Mouse (Mus musculus) heart, embryonic 12.5 days (tissue): Measurements from ENCODE around the gene Yipf4. TPM values are rescaled to one million over a fixed set of nuclear protein-coding genes. Genes with fewer than 3 reads are reported as not detected.
"Not testable (repeated sequence)": the region's sequence is repeated elsewhere in the genome, so short reads cannot be mapped to it uniquely, and the experiment has no call there.

Experiments
- ATAC-seq: fragments of 200-750 bp; cut with Nextera tagmentation; 2 replicates; pipeline ENCODE4 v1.8.0; 2017; ENCODE audit warnings: moderate TSS enrichment, moderate library complexity; ENCODE audit not compliant: insufficient number of reproducible peaks, low FRiP score
- H3K27ac ChIP-seq: fragments of 300-500 bp; sonication (generic); 2 replicates; pipeline ENCODE4 v1.5.1; 2016; ENCODE audit warnings: mild to moderate bottlenecking, moderate library complexity; ENCODE audit not compliant: poor library complexity, severe bottlenecking
- H3K27me3 ChIP-seq: fragments of 300-500 bp; sonication (generic); replicated peaks from 2 replicates; pipeline ENCODE4 v1.6.1; 2016; ENCODE audit warnings: mild to moderate bottlenecking, moderate library complexity
- H3K36me3 ChIP-seq: fragments of 300-500 bp; sonication (generic); 2 replicates; pipeline ENCODE4 v1.6.1; 2016; ENCODE audit warnings: mild to moderate bottlenecking, moderate library complexity
- H3K4me1 ChIP-seq: fragments of 300-500 bp; sonication (generic); replicated peaks from 2 replicates; pipeline ENCODE4 v1.6.1; 2016; ENCODE audit warnings: mild to moderate bottlenecking
- H3K4me2 ChIP-seq: fragments of 300-500 bp; sonication (generic); 2 replicates; pipeline ENCODE4 v1.6.1; 2016; ENCODE audit warnings: mild to moderate bottlenecking, moderate library complexity
- H3K4me3 ChIP-seq: fragments of 300-500 bp; sonication (generic); 2 replicates; pipeline ENCODE4 v1.5.1; 2016; ENCODE audit warnings: mild to moderate bottlenecking
- H3K9ac ChIP-seq: fragments of 300-500 bp; sonication (generic); 2 replicates; pipeline ENCODE4 v1.6.1; 2016; ENCODE audit warnings: mild to moderate bottlenecking, moderate library complexity
- H3K9me3 ChIP-seq: fragments of 300-500 bp; sonication (generic); replicated peaks from 2 replicates; pipeline ENCODE4 v1.6.1; 2016; ENCODE audit warnings: mild to moderate bottlenecking, moderate library complexity
- WGBS: fragments of 180-500 bp; shearing (Covaris S2); methylation state at CpG from one replicate; pipeline ENCODE4 v1.1.7; 2016; 5-methylcytosine and 5-hydroxymethylcytosine counted together
- polyA plus RNA-seq: library from polyadenylated mRNA; unstranded; fragments of >200 nt; fragmentation: Nextera tagmentation; extraction: Ambion mirVana; gene quantifications from 2 replicates; pipeline ENCODE4 v1.2.1, GENCODE M21; 2016

Yipf4 gene
- polyA plus RNA-seq, 1 experiment from 2014 or later, result 64.7 TPM

DNA sequence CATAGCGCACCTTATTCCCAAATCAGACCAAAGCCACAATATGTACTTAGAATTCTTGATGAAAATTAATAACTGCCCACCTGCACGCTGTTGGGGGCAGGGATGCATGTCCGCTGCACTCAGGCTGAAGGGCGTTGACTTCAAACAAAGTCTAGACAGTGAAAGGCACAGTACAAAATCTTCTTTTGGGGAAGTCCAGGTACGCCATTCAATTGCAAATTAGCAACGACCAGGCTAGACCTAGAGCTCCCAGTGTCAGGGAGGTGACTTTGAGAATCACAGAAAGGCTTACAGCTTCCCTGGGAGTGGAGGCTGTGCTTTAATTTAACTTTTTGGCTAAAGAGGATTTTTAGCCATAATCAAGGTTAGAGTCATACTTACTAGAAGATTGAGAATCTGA is 19.2 kb upstream of the Yipf4 start:
- H3K27me3 ChIP-seq, H3K27ac ChIP-seq, H3K4me2 ChIP-seq, H3K9me3 ChIP-seq, H3K9ac ChIP-seq, H3K36me3 ChIP-seq, ATAC-seq, H3K4me3 ChIP-seq, H3K4me1 ChIP-seq: not testable (repeated sequence)
- 76% methylated on average over 6 of the region's 6 CpGs for WGBS

DNA sequence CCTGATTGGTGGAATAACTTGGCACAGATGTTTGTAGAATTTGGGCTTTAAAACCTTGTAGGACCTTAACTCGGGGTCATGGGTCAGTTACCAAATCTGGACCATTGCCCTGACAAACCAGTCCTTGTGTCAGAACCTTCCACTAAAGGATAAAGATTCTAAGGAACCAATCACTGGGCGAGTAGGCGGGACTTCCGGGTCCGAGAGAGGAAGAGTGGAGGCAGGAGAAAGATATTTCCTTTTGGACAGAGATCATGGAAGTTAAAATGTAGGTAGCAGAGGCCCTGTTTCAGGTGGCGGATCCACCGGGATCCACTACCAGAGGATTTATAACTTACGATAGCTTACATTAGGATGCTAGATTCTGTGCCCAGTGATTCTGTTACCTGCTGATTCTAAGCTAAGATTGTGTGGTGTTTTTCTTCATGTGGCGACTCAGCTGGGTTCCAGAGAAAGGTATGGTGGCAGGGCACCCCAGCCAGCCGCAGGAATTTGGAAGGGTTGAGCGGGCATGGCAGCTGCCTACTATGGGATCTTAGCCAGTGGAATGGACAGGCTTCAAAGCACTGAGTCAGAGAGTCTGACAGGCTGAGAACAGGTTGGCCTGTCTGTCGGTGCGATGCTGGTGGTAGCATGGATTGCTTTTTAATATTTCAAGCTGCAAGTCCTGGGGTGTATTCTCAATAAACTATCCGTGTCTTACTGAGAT is 8.8 kb upstream of the Yipf4 start:
- 81% methylated on average over 14 of the region's 14 CpGs for WGBS
- H3K27me3 ChIP-seq, result no peaks in the 10 kb centered on the region
- H3K27ac ChIP-seq, result no peak overlapping the region
- ATAC-seq, result no peak
- H3K9me3 ChIP-seq, result no peaks in the 10 kb centered on the region
- H3K9ac ChIP-seq, result no peak overlapping the region
- H3K4me2 ChIP-seq, result no peak overlapping the region
- no peak overlapping the region for H3K4me3 ChIP-seq
- no peaks in the 10 kb centered on the region for H3K36me3 ChIP-seq
- no peaks in the 10 kb centered on the region for H3K4me1 ChIP-seq

DNA sequence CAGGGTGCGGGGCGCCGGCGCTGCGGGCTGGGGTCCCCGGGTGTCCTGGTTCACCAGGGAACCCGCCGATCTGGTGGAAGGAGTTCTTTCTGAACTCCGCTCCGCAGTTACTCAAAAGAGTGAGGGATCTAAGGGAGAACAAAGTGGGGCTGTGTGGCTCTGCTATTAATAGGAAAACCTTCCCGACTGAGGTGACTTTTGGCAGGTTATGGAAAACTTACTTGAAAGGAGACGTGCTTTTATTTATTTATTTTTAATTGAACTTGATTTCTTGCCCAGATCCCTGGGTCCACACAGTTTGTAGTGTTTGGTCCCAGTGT is 568 bp downstream of the Yipf4 start:
- WGBS, result 0% methylated on average over 12 of the region's 12 CpGs

DNA sequence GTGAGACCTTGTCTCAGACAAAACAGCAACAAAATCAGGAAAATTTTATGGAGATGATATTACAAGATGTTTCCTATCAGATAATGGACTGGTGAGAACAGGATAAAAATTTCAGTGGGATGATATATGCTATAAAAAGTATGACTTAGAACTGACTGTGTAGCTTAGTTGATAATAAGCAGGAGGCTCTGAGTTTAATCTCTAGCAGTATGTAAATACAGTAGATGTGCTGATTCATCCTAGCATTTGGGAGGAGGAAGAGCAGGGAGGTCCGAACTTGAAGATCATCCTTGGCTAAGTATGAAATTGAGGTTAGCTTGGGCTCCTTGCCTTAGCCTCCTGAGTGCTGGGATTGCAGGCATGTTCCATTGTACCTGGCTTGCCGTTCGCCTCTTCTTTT is 2.3 kb downstream of the Yipf4 start:
- H3K4me3 ChIP-seq, result no peak overlapping the region
- H3K27me3 ChIP-seq, result no peaks in the 10 kb centered on the region
- no peak overlapping the region for H3K9ac ChIP-seq
- H3K4me1 ChIP-seq, result peaks cover 3% of the 10 kb centered on the region; the same call in 1 of the 2 replicates
- ATAC-seq, result no peak
- peaks cover 36% of the 10 kb centered on the region for H3K36me3 ChIP-seq
- 84% methylated on average over 3 of the region's 3 CpGs for WGBS
- H3K27ac ChIP-seq, result no peak overlapping the region
- H3K4me2 ChIP-seq, result no peak overlapping the region
- H3K9me3 ChIP-seq, result no peaks in the 10 kb centered on the region

More for the DNA sequence above, 568 bp downstream of the Yipf4 start:
- Histone ChIP-seq H3K9me3 (no peaks in the 10 kb centered on the region), H3K9ac (peak overlapping the region; percentile 85), H3K4me1 (peaks cover 3% of the 10 kb centered on the region; the same call in 1 of the 2 replicates), H3K36me3 (peaks cover 26% of the 10 kb centered on the region), H3K27ac (peak overlapping the region; percentile 95), H3K27me3 (no peaks in the 10 kb centered on the region), H3K4me3 (peak overlapping the region; percentile 83), H3K4me2 (peak overlapping the region; percentile 71)
- no peak for ATAC-seq

DNA sequence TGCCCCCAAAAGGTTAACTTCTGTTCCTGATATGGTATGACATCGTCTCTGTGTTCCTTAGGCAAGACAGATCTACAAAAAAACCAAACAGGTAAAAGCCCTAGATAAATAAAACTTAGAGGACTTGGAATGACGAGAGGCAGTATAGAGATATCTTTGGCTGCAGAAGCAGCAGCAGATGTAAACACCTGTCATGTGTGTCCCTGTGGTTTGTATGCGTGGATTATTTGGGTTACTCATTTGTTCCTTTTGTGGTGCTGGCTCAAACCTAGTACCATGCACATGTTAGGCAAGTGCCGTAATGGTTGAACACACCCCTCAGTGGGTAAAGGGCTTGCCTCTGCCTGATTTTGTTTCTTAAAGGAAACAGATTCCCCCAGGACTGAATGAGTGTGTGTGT is 10.9 kb downstream of the Yipf4 start:
- Histone ChIP-seq H3K4me3 (no peak overlapping the region), H3K4me2 (no peak overlapping the region), H3K27ac (no peak overlapping the region), H3K4me1 (no peaks in the 10 kb centered on the region), H3K27me3 (no peaks in the 10 kb centered on the region), H3K9me3 (no peaks in the 10 kb centered on the region), H3K36me3 (peaks cover 42% of the 10 kb centered on the region), H3K9ac (no peak overlapping the region)
- 83% methylated on average over 4 of the region's 4 CpGs for WGBS
- ATAC-seq, result no peak

DNA sequence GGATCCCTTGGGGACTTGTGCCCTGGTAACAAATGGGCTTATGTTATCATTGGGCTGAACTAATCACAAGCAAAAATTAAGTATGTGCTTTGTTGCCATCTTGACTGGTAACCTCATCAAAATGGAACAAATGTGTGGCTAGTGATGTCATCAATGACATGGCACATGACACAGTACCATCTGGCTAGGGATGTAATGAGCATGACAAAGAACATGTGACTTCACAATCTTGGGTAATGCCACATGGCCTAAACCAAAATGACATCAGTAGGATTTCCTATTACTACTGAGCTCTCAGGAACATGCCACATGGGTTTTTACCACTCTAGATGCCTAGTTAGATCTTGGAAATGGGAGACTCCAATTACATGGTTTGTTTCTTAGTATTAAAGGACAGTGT is 11.8 kb downstream of the Yipf4 start:
- Histone ChIP-seq H3K27me3 (no peaks in the 10 kb centered on the region), H3K27ac (no peak overlapping the region), H3K9me3 (no peaks in the 10 kb centered on the region), H3K9ac (no peak overlapping the region), H3K4me1 (no peaks in the 10 kb centered on the region), H3K4me3 (no peak overlapping the region), H3K4me2 (no peak overlapping the region), H3K36me3 (peaks cover 35% of the 10 kb centered on the region)
- ATAC-seq, result no peak

DNA sequence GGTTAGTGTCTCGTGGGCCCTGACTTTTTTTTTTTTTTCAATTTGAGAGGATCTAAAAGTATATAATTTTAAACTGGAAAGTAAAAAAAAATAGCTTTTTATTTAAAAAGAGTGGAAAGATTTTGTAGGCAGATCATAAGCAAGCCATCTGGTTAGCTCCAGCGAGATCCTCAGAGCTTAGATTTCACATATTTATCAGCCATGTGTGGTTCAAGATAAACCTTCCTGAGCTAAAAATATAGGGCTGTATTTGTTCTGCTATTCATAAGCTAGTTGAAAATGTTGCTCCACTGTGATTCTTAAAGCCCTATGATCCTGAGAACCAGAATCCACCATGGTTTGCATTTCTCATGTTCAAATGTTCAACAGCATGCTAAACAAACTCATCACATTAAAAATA is 18.6 kb downstream of the Yipf4 start:
- 39% methylated on average over 2 of the region's 2 CpGs for WGBS
- H3K4me3 ChIP-seq, result no peak overlapping the region
- no peaks in the 10 kb centered on the region for H3K27me3 ChIP-seq
- H3K9ac ChIP-seq, result no peak overlapping the region
- H3K9me3 ChIP-seq, result no peaks in the 10 kb centered on the region
- no peaks in the 10 kb centered on the region for H3K36me3 ChIP-seq
- peaks cover 4% of the 10 kb centered on the region; the same call in 1 of the 2 replicates for H3K4me1 ChIP-seq
- H3K27ac ChIP-seq, result no peak overlapping the region
- ATAC-seq, result no peak
- no peak overlapping the region for H3K4me2 ChIP-seq

DNA sequence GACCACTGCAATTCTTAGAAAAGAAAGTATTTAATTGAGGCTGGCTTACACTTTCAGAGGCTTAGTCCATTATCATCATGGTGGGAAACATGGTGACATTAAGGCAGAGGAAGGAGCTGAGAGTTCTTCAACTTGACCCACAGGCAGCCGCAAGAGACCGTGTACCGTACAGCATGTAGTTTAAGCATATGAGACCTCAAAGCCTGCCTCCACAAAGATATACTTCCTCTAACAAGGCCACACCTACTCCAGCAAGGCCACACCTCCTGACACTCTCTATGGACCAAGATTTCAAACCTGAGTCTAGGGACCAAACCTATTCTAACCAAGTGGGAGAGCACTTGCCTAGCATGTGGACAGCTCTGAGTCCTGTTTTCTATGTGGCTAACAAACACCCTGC is 19.3 kb downstream of the Yipf4 start:
- H3K27me3 ChIP-seq, result no peaks in the 10 kb centered on the region
- no peak overlapping the region for H3K27ac ChIP-seq
- H3K4me3 ChIP-seq, result no peak overlapping the region
- WGBS, result 86% methylated on average over 3 of the region's 3 CpGs
- no peaks in the 10 kb centered on the region for H3K36me3 ChIP-seq
- no peak for ATAC-seq
- H3K9me3 ChIP-seq, result no peaks in the 10 kb centered on the region
- no peak overlapping the region for H3K9ac ChIP-seq
- no peak overlapping the region for H3K4me2 ChIP-seq
- peaks cover 4% of the 10 kb centered on the region; the same call in 1 of the 2 replicates for H3K4me1 ChIP-seq

DNA sequence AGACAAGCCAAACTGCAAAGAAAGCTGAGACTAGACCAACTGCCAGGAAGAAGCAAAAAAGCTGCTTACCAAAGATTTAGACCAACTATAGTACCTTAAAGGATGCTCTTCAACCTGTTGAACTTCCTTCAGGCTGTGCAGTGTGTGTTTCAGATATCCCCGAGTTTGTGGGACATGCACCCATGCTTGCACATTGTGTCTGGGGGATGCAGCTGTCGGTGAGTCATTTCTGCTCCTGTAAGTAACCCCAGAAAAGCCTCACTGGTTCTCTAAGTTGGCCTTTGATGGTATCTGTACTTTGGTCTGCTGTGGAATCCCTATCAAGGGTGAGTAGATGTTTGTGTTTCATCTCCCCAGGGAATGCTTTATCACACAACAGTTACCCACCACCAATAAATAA is 23.0 kb downstream of the Yipf4 start:
- Histone ChIP-seq H3K9ac (no peak overlapping the region), H3K27ac (no peak overlapping the region), H3K27me3 (no peaks in the 10 kb centered on the region), H3K36me3 (no peaks in the 10 kb centered on the region), H3K4me3 (no peak overlapping the region), H3K4me2 (no peak overlapping the region), H3K4me1 (peaks cover 4% of the 10 kb centered on the region; the same call in 1 of the 2 replicates), H3K9me3 (no peaks in the 10 kb centered on the region)
- ATAC-seq, result no peak
- 76% methylated on average over 2 of the region's 2 CpGs for WGBS

DNA sequence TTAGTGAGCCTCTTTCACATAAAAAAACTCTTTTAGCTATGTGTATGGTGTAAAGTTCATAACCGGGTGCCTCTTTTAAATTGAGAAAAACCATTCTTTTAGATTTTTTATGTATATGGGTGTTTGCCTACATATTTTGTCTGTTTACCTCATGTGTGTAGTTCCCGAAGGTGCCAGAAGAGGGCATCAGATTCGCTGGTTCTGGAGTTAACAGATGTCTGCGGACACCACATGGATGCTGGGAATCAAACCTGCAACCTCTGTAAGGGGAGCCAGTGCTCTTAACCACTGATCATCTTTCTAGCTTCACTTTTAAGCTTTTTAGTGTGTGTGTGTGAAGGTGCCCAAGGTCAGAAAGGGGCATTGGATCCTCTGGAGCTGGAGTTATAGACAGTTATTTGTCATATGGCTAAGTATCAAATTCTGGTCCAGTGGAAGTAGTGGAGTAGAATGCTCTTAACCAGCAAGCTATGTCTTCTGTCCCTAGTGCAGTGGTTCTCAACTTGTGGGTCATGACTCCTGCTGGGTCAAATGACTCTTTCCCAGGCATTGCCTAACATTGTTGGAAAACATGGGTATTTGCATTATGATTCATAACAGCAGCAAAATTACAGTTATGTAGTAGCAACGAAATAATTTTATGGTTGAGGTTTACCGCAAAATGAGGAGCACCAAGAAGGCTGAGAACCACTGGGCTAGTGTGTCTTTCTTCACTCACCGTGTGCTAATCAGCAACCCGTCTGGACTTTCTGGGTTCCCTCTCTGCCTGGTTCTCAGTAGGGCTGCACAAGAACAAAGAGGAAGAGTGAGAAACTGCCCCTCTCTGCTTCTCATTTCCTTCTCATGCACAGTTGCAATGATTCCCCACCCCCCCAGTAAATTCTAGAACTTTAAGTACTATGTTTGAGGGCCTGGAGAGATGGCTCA is 33.8 kb downstream of the Yipf4 start:
- Histone ChIP-seq H3K27ac (no peak overlapping the region), H3K27me3 (no peaks in the 10 kb centered on the region), H3K4me3 (no peak overlapping the region), H3K36me3 (no peaks in the 10 kb centered on the region), H3K4me1 (peaks cover 5% of the 10 kb centered on the region), H3K9ac (no peak overlapping the region), H3K4me2 (no peak overlapping the region), H3K9me3 (no peaks in the 10 kb centered on the region)
- WGBS, result 79% methylated on average over 8 of the region's 8 CpGs
- ATAC-seq, result no peak

DNA sequence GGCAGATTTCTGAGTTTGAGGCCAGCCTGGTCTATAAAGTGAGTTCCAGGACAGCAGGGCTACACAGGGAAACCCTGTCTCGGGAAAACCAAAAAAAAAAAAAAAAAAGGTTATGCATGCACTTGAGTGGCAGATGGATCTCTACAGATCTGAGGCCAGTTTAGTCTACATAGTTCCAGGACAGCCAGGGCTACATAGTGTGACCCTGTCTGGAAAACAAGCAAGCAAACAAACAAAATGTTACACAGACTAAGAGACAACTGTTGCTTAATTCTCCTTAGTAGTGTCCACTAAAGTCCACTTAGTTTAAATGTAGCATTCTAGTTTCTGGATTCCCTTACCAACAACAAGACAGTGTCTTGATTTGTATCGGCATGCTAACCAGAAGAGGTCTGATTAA is 36.8 kb downstream of the Yipf4 start:
- 83% methylated on average over 2 of the region's 2 CpGs for WGBS
- no peaks in the 10 kb centered on the region for H3K36me3 ChIP-seq
- H3K9me3 ChIP-seq, result no peaks in the 10 kb centered on the region
- ATAC-seq, result no peak
- H3K9ac ChIP-seq, result no peak overlapping the region
- peaks cover 15% of the 10 kb centered on the region for H3K4me1 ChIP-seq
- H3K27me3 ChIP-seq, result no peaks in the 10 kb centered on the region
- H3K4me2 ChIP-seq, result no peak overlapping the region
- no peak overlapping the region for H3K27ac ChIP-seq
- H3K4me3 ChIP-seq, result no peak overlapping the region
